Mouse (Mus musculus): ENCODE data around the gene Hist1h1d. TPM values are rescaled to one million over a fixed set of nuclear protein-coding genes. Genes with fewer than 3 reads are reported as not detected.

Gene Hist1h1d
- 0.13 and 0.21 TPM in 2 replicates for polyA plus RNA-seq (2015; fragmentation: Nextera tagmentation; extraction: Ambion mirVana)

- Histone ChIP-seq H3K27ac (ENCODE audit: low read depth, low read length) (no peak within 1 kb of the TSS; the same call in 1 of the 2 replicates), H3K4me3 (ENCODE audit: low read depth, low read length) (no peak within 1 kb of the TSS), H3K4me2 (replicated peaks; ENCODE audit: low read depth) (peak within 1 kb of the TSS; percentile 78; the same call in 1 of the 2 replicates), H3K9ac (ENCODE audit: low read depth, low read length) (no peak within 1 kb of the TSS), H3K9me3 (ENCODE audit: control insufficient read depth) (no peaks in the 10 kb centered on the region), H3K4me1 (replicated peaks; ENCODE audit: control insufficient read depth, insufficient read depth, low read length) (no peaks in the 10 kb centered on the region), H3K36me3 (ENCODE audit: control insufficient read depth, insufficient read depth) (no peaks in the 10 kb centered on the region), H3K27me3 (replicated peaks; ENCODE audit: control insufficient read depth, insufficient read depth, low read length) (no peaks in the 10 kb centered on the region)
- ATAC-seq, result no peak
- TF ChIP-seq CTCF (IDR thresholded peaks at IDR 0.05; ENCODE audit: low read depth), result no peak
Observed at GRCm38 (mm10) chr13:23552962-23553361, at the start of gene Hist1h1d. Hist1h1d (plus strand) TSS chr13:23553262.

- Histone ChIP-seq H3K27me3 (replicated peaks; ENCODE audit: control insufficient read depth, insufficient read depth, low read length) (no peaks in the 10 kb centered on the region), H3K27ac (ENCODE audit: low read depth, low read length) (no peak overlapping the region), H3K36me3 (ENCODE audit: control insufficient read depth, insufficient read depth) (no peaks in the 10 kb centered on the region), H3K9ac (ENCODE audit: low read depth, low read length) (no peak overlapping the region), H3K4me1 (replicated peaks; ENCODE audit: control insufficient read depth, insufficient read depth, low read length) (0 out of 2 replicates have a peak, but pooled peaks cover 5% of the 10 kb centered on the region), H3K4me3 (ENCODE audit: low read depth, low read length) (no peak overlapping the region), H3K4me2 (replicated peaks; ENCODE audit: low read depth) (no peak overlapping the region), H3K9me3 (ENCODE audit: control insufficient read depth) (no peaks in the 10 kb centered on the region)
- ATAC-seq, result 0 out of 2 replicates have a peak, but pooled peaks have one; percentile 20
- no peak for TF ChIP-seq CTCF (IDR thresholded peaks at IDR 0.05; ENCODE audit: low read depth)
- 3% methylated on average over 9 of the region's 9 CpGs for WGBS
Observed at GRCm38 (mm10) chr13:23503797-23504196, 49.3 kb upstream of the Hist1h1d start.

GRCm38 (mm10) chr13:23505662-23506345 lies 47.3 kb upstream of the Hist1h1d start:
- H3K9ac ChIP-seq (ENCODE audit: low read depth, low read length), result no peak overlapping the region
- WGBS, result 19% methylated on average over 14 of the region's 14 CpGs
- TF ChIP-seq CTCF (IDR thresholded peaks at IDR 0.05; ENCODE audit: low read depth), result no peak
- ATAC-seq, result no peak
- H3K27me3 ChIP-seq (replicated peaks; ENCODE audit: control insufficient read depth, insufficient read depth, low read length), result no peaks in the 10 kb centered on the region
- H3K4me2 ChIP-seq (replicated peaks; ENCODE audit: low read depth), result peak overlapping the region; percentile 60
- H3K4me3 ChIP-seq (ENCODE audit: low read depth, low read length), result peak overlapping the region; percentile 20
- 0 out of 2 replicates have a peak, but pooled peaks cover 5% of the 10 kb centered on the region for H3K4me1 ChIP-seq (replicated peaks; ENCODE audit: control insufficient read depth, insufficient read depth, low read length)
- H3K36me3 ChIP-seq (ENCODE audit: control insufficient read depth, insufficient read depth), result no peaks in the 10 kb centered on the region
- no peak overlapping the region for H3K27ac ChIP-seq (ENCODE audit: low read depth, low read length)
- no peaks in the 10 kb centered on the region for H3K9me3 ChIP-seq (ENCODE audit: control insufficient read depth)

- H3K27me3 ChIP-seq (replicated peaks; ENCODE audit: control insufficient read depth, insufficient read depth, low read length), result no peaks in the 10 kb centered on the region
- peak overlapping the region; percentile 60 for H3K4me2 ChIP-seq (replicated peaks; ENCODE audit: low read depth)
- H3K27ac ChIP-seq (ENCODE audit: low read depth, low read length), result no peak overlapping the region
- H3K4me1 ChIP-seq (replicated peaks; ENCODE audit: control insufficient read depth, insufficient read depth, low read length), result 0 out of 2 replicates have a peak, but pooled peaks cover 5% of the 10 kb centered on the region
- 17% methylated on average over 13 of the region's 13 CpGs for WGBS
- ATAC-seq, result no peak
- H3K9me3 ChIP-seq (ENCODE audit: control insufficient read depth), result no peaks in the 10 kb centered on the region
- TF ChIP-seq CTCF (IDR thresholded peaks at IDR 0.05; ENCODE audit: low read depth), result no peak
- no peak overlapping the region for H3K9ac ChIP-seq (ENCODE audit: low read depth, low read length)
- no peaks in the 10 kb centered on the region for H3K36me3 ChIP-seq (ENCODE audit: control insufficient read depth, insufficient read depth)
- H3K4me3 ChIP-seq (ENCODE audit: low read depth, low read length), result peak overlapping the region; percentile 20; the same call in 1 of the 2 replicates
Observed at GRCm38 (mm10) chr13:23506351-23506750, 46.7 kb upstream of the Hist1h1d start.

- 0 out of 2 replicates have a peak, but pooled peaks cover 5% of the 10 kb centered on the region for H3K4me1 ChIP-seq (replicated peaks; ENCODE audit: control insufficient read depth, insufficient read depth, low read length)
- no peaks in the 10 kb centered on the region for H3K36me3 ChIP-seq (ENCODE audit: control insufficient read depth, insufficient read depth)
- no peak for ATAC-seq
- no peaks in the 10 kb centered on the region for H3K9me3 ChIP-seq (ENCODE audit: control insufficient read depth)
- no peak overlapping the region for H3K27ac ChIP-seq (ENCODE audit: low read depth, low read length)
- H3K4me3 ChIP-seq (ENCODE audit: low read depth, low read length), result no peak overlapping the region
- WGBS, result 46% methylated on average over 14 of the region's 14 CpGs
- no peaks in the 10 kb centered on the region for H3K27me3 ChIP-seq (replicated peaks; ENCODE audit: control insufficient read depth, insufficient read depth, low read length)
- no peak overlapping the region for H3K4me2 ChIP-seq (replicated peaks; ENCODE audit: low read depth)
- H3K9ac ChIP-seq (ENCODE audit: low read depth, low read length), result no peak overlapping the region
- no peak for TF ChIP-seq CTCF (IDR thresholded peaks at IDR 0.05; ENCODE audit: low read depth)
Observed at GRCm38 (mm10) chr13:23506819-23507515, 46.1 kb upstream of the Hist1h1d start.

GRCm38 (mm10) chr13:23510127-23510526 lies 42.9 kb upstream of the Hist1h1d start:
- Histone ChIP-seq H3K27ac (ENCODE audit: low read depth, low read length) (no peak overlapping the region), H3K27me3 (replicated peaks; ENCODE audit: control insufficient read depth, insufficient read depth, low read length) (no peaks in the 10 kb centered on the region), H3K4me2 (replicated peaks; ENCODE audit: low read depth) (peak overlapping the region; percentile 32), H3K4me3 (ENCODE audit: low read depth, low read length) (no peak overlapping the region), H3K4me1 (replicated peaks; ENCODE audit: control insufficient read depth, insufficient read depth, low read length) (0 out of 2 replicates have a peak, but pooled peaks cover 5% of the 10 kb centered on the region), H3K9ac (ENCODE audit: low read depth, low read length) (no peak overlapping the region), H3K36me3 (ENCODE audit: control insufficient read depth, insufficient read depth) (no peaks in the 10 kb centered on the region), H3K9me3 (ENCODE audit: control insufficient read depth) (no peaks in the 10 kb centered on the region)
- TF ChIP-seq CTCF (IDR thresholded peaks at IDR 0.05; ENCODE audit: low read depth), result no peak
- WGBS, result 32% methylated on average over 1 of the region's 1 CpGs
- ATAC-seq, result peak; percentile 61; the same call in 1 of the 2 replicates

All from intestine, postnatal 0 days (tissue).